ENCODE assay signal across 39 mouse cellular contexts in genomic region chr7:43168212-43168611, GRCm38 (mm10). TPM values are rescaled to one million over a fixed set of nuclear protein-coding genes. Genes with fewer than 3 reads are reported as not detected.
"Had no signal": no experiment of that assay in that cellular context is flagged by ENCODE, and none has a peak within 500 bp of the region (broad histone marks: within the 10 kb centered on the region; RNA-seq: fewer than 3 reads in every experiment).

No protein-coding gene starts in this region.

RNA-seq across cellular contexts. Expression of gene Zfp936, which starts 54.2 kb away (rescaled TPM):
- total RNA-seq: heart, postnatal 10 days; heart, postnatal 14 days; heart, postnatal 25 days; heart, postnatal 36 days; heart, postnatal 4 days; hematopoietic stem cell, adult 5-6 weeks; hindbrain, postnatal 0 days; layer of hippocampus, adult 18-20 months; layer of hippocampus, adult 2 months; layer of hippocampus, adult 8-10 months; layer of hippocampus, postnatal 10 days; layer of hippocampus, postnatal 14 days; layer of hippocampus, postnatal 25 days; layer of hippocampus, postnatal 36 days; left cerebral cortex, adult 18-20 months; left cerebral cortex, adult 2 months; left cerebral cortex, adult 8-10 months; left cerebral cortex, postnatal 10 days had no signal
- polyA plus RNA-seq: heart, embryonic 13.5 days; heart, embryonic 14.5 days; heart, embryonic 16.5 days; heart, postnatal 0 days; hindbrain, embryonic 10.5 days; hindbrain, embryonic 11.5 days; hindbrain, embryonic 12.5 days; hindbrain, embryonic 13.5 days; hindbrain, embryonic 14.5 days; hindbrain, embryonic 15.5 days; hindbrain, embryonic 16.5 days; hindbrain, postnatal 0 days; intestine, embryonic 14.5 days; intestine, embryonic 15.5 days; intestine, embryonic 16.5 days; intestine, postnatal 0 days; kidney, adult 2 months; kidney, embryonic 14.5 days; kidney, embryonic 15.5 days; kidney, embryonic 16.5 days; kidney, postnatal 0 days; large intestine, adult 2 months had no signal
